Mouse (Mus musculus) neural tube, embryonic 12.5 days (tissue): Measurements from ENCODE around the gene Phc1. TPM values are rescaled to one million over a fixed set of nuclear protein-coding genes. Genes with fewer than 3 reads are reported as not detected.

Experiments
- ATAC-seq: fragments of 200-750 bp; cut with Nextera tagmentation; 2 replicates; pipeline ENCODE4 v1.8.0; 2017; ENCODE audit warnings: low read depth, mild to moderate bottlenecking, moderate TSS enrichment, moderate library complexity; ENCODE audit not compliant: low FRiP score
- H3K27ac ChIP-seq: fragments of 300-500 bp; sonication (generic); 2 replicates; pipeline ENCODE4 v1.5.1; 2016
- H3K27me3 ChIP-seq: fragments of 300-500 bp; sonication (generic); replicated peaks from 2 replicates; pipeline ENCODE4 v1.6.1; 2016; ENCODE audit warnings: mild to moderate bottlenecking
- H3K36me3 ChIP-seq: fragments of 300-500 bp; sonication (generic); 2 replicates; pipeline ENCODE4 v1.6.1; 2016; ENCODE audit warnings: mild to moderate bottlenecking
- H3K4me1 ChIP-seq: fragments of 300-500 bp; sonication (generic); 2 replicates; pipeline ENCODE4 v1.6.1; 2016
- H3K4me2 ChIP-seq: fragments of 300-500 bp; sonication (generic); replicated peaks from 2 replicates; pipeline ENCODE4 v1.6.1; 2016; ENCODE audit warnings: mild to moderate bottlenecking
- H3K4me3 ChIP-seq: fragments of 300-500 bp; sonication (generic); 2 replicates; pipeline ENCODE4 v1.5.1; 2016
- H3K9ac ChIP-seq: fragments of 300-500 bp; sonication (generic); 2 replicates; pipeline ENCODE4 v1.6.1; 2016; ENCODE audit warnings: mild to moderate bottlenecking
- H3K9me3 ChIP-seq: fragments of 300-500 bp; sonication (generic); 2 replicates; pipeline ENCODE4 v1.6.1; 2016; ENCODE audit warnings: mild to moderate bottlenecking
- WGBS: fragments of 180-500 bp; shearing (Covaris S2); methylation state at CpG from one replicate; pipeline ENCODE4 v1.1.7; 2016; 5-methylcytosine and 5-hydroxymethylcytosine counted together
- polyA plus RNA-seq: library from polyadenylated mRNA; unstranded; fragments of >200 nt; fragmentation: Nextera tagmentation; extraction: Ambion mirVana; gene quantifications from 2 replicates; pipeline ENCODE4 v1.2.1, GENCODE M21; 2016

The Phc1 gene
- polyA plus RNA-seq, 1 experiment from 2014 or later: 35.6 TPM

DNA sequence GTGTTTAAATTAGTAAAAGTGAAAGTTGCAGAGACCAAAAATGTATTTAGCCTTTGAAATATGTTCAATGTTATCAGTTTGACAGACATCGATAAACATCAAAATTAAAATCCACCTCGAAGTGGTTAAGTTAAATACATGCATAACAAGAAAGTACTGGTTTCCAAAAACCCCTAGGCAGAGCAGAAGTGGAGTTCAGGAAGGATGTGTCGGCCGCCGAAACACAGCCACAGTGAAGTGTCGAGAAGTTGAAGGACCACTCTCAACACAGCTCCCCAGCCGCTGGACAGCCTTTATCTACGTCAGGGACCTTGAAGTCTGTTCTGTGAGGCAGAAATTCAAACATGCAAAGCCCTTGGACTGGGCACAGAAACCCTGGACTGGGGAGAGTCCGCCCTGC, 36.8 kb downstream of the Phc1 start:
- Histone ChIP-seq H3K4me3 (no peak overlapping the region), H3K9ac (no peak overlapping the region), H3K4me2 (no peak overlapping the region), H3K4me1 (no peaks in the 10 kb centered on the region), H3K9me3 (no peaks in the 10 kb centered on the region), H3K36me3 (no peaks in the 10 kb centered on the region), H3K27ac (no peak overlapping the region), H3K27me3 (no peaks in the 10 kb centered on the region)
- WGBS: 90% methylated on average over 9 of the region's 9 CpGs
- ATAC-seq: no peak

DNA sequence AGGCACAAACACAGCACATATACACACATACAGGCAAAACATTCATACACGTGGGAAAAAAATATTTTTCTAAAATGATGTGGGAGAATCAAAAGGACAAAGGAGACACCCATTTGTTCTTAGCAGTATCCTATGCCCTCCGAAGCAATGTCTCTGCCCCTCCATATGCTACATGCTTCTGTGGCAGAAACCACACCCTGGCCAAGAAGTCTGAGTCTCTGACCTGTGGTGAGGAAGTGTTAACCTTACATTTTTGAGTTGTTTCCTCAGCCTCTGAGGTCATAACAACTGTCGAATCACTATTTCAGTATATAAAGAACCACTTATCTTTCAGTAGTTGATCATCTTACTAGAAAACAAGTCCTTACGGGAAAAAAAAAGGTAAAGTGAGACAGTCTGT, 37.7 kb downstream of the Phc1 start:
- Histone ChIP-seq H3K27ac (no peak overlapping the region), H3K36me3 (no peaks in the 10 kb centered on the region), H3K27me3 (no peaks in the 10 kb centered on the region), H3K9ac (no peak overlapping the region), H3K4me3 (no peak overlapping the region), H3K4me1 (no peaks in the 10 kb centered on the region), H3K9me3 (no peaks in the 10 kb centered on the region), H3K4me2 (no peak overlapping the region)
- 83% methylated on average over 4 of the region's 4 CpGs for WGBS
- ATAC-seq: no peak

DNA sequence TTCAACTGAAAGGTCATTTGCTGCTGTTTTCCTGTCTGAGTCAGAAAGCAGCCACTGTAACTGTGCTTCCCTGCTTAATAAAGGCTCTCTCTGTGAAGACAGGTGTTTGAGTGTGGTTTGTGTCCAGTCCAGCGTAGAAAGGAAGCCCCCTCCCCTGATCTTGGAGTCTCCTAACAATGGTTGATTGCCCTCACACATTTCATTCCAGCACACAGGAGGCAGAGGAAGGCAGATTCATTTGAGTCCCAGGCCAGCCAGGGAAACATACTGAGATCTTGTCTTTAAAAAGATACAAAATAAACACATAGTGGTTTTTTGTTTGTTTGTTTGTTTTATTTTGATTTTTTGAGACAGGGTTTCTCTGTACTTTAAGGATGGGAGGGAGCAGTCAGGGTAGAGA, 38.2 kb downstream of the Phc1 start:
- Histone ChIP-seq H3K9ac (no peak overlapping the region), H3K9me3 (no peaks in the 10 kb centered on the region), H3K36me3 (no peaks in the 10 kb centered on the region), H3K4me1 (no peaks in the 10 kb centered on the region), H3K27me3 (no peaks in the 10 kb centered on the region), H3K27ac (no peak overlapping the region), H3K4me3 (no peak overlapping the region), H3K4me2 (no peak overlapping the region)
- no peak for ATAC-seq
- WGBS: 54% methylated on average over 1 of the region's 1 CpGs

DNA sequence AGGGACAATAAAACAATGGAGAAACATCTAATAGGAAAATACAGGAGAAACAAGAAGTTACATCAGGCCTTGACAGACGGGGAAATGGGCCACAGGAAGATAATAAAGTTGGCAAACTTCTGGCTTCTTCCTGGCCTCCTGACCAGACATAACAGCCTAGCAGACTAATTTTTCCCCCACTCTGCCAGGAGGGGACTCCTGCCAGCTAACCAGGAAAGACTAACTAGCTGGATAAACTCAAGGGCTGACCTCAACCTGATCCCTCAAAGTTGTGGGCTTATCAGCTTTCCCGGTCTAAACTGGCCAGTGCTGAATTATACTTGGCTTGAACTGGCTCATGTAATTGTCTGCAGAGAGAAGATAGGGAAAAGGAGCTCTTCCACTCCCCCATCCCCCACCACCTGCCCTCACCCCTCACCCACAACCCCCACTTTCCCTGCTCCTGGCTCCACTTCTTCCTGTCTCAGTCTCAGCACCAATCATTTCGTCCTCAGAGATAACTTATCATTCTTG, 40.7 kb downstream of the Phc1 start:
- ATAC-seq: no peak
- H3K9me3 ChIP-seq: no peaks in the 10 kb centered on the region

DNA sequence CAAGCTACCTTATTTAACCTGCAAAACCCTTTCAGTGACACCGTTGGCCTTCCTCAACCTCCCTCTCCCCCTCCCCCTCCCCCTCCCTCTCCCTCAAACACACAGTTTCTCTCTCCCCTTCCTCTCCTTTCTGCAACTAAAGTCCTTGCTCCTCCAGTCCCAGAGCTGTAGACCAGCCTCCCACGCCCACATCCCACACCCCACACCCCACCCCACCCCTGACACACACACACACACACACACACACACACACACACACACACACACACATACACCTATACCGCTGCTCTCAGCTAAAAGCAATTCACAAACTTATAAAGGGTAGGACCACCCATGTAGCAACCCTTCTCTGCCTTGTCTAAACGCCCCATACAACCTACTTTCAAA, 42.1 kb downstream of the Phc1 start:
- no peak overlapping the region for H3K9ac ChIP-seq
- no peak overlapping the region for H3K4me3 ChIP-seq

More for the DNA sequence above, 40.7 kb downstream of the Phc1 start:
- Histone ChIP-seq H3K4me1 (peaks cover 5% of the 10 kb centered on the region; the same call in 1 of the 2 replicates), H3K4me2 (no peak overlapping the region), H3K27me3 (no peaks in the 10 kb centered on the region), H3K9ac (no peak overlapping the region), H3K4me3 (no peak overlapping the region), H3K36me3 (no peaks in the 10 kb centered on the region), H3K27ac (no peak overlapping the region)
- WGBS: 74% methylated on average over 3 of the region's 3 CpGs

DNA sequence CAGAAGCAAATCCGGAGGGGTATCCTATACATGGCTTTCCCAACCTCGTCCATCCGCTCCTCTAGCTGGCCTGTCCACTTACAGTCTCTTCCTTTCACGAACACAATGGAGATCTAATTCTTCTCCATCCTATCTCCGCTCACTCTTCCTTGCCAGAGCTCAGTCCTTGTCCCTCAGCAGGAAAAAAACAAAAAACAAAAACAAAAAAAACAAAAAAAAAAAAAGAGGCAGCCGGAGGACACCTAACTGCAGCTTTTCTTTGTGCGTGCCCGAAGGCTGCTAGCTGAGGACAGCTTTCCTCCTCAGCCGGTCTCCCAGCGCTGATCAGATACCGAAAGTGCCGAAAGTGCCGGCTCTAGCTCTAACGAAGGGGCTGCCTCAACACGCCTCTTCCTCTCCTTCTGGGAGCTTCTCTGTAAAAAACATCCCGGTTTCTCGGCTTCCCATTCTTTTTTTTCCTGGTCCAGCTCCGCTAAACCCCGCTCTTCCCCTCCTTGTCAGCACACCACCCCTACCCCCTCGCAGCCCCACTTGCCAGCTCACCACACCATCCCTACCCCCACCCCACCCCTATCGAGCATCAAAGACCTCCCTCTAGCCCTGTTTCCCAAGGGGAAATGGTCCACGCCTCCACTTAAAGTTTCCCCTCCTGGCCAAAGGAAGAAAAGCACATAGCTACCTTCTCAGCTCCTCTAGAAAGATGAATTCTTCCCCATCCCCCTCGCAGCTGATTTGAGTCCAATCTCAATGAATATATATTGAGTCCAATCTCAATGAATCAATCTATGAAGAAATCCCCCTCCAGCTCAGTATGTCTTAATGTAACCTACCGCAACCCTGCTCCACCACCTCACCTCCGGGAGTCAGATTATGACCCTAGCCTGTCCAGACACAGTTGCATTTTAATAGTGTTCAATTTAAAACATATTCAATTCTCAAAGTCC, 42.8 kb downstream of the Phc1 start:
- Histone ChIP-seq H3K9me3 (no peaks in the 10 kb centered on the region), H3K36me3 (no peaks in the 10 kb centered on the region), H3K4me1 (peaks cover 5% of the 10 kb centered on the region; the same call in 1 of the 2 replicates), H3K27ac (no peak overlapping the region), H3K27me3 (no peaks in the 10 kb centered on the region), H3K4me3 (peak overlapping the region; percentile 41), H3K4me2 (peak overlapping the region; percentile 67), H3K9ac (peak overlapping the region; percentile 72)
- ATAC-seq: peak; percentile 80
- 7% methylated on average over 25 of the region's 25 CpGs for WGBS

More for the DNA sequence above, 42.1 kb downstream of the Phc1 start:
- no peaks in the 10 kb centered on the region for H3K36me3 ChIP-seq
- ATAC-seq: peak; percentile 41
- H3K27me3 ChIP-seq: no peaks in the 10 kb centered on the region
- 62% methylated on average over 4 of the region's 4 CpGs for WGBS
- H3K4me1 ChIP-seq: peaks cover 5% of the 10 kb centered on the region; the same call in 1 of the 2 replicates
- no peaks in the 10 kb centered on the region for H3K9me3 ChIP-seq
- no peak overlapping the region for H3K27ac ChIP-seq
- peak overlapping the region; percentile 67 for H3K4me2 ChIP-seq

- peak; percentile 35 for ATAC-seq
- 39% methylated on average over 3 of the region's 3 CpGs for WGBS
Observed at GRCm38 (mm10) chr6:122296918-122297278, 43.5 kb downstream of the Phc1 start.

GRCm38 (mm10) chr6:122295242-122295641, 45.1 kb downstream of the Phc1 start:
- Histone ChIP-seq H3K4me1 (peaks cover 5% of the 10 kb centered on the region; the same call in 1 of the 2 replicates), H3K27me3 (no peaks in the 10 kb centered on the region), H3K27ac (no peak overlapping the region), H3K36me3 (no peaks in the 10 kb centered on the region), H3K4me3 (no peak overlapping the region), H3K9ac (no peak overlapping the region), H3K4me2 (no peak overlapping the region), H3K9me3 (no peaks in the 10 kb centered on the region)
- 64% methylated on average over 9 of the region's 9 CpGs for WGBS
- ATAC-seq: no peak

More at GRCm38 (mm10) chr6:122296918-122297278, 43.5 kb downstream of the Phc1 start:
- Histone ChIP-seq H3K27ac (no peak overlapping the region), H3K9me3 (no peaks in the 10 kb centered on the region), H3K27me3 (no peaks in the 10 kb centered on the region), H3K36me3 (no peaks in the 10 kb centered on the region), H3K4me3 (peak overlapping the region; percentile 41), H3K4me1 (peaks cover 5% of the 10 kb centered on the region; the same call in 1 of the 2 replicates), H3K4me2 (peak overlapping the region; percentile 67), H3K9ac (peak overlapping the region; percentile 72)

DNA sequence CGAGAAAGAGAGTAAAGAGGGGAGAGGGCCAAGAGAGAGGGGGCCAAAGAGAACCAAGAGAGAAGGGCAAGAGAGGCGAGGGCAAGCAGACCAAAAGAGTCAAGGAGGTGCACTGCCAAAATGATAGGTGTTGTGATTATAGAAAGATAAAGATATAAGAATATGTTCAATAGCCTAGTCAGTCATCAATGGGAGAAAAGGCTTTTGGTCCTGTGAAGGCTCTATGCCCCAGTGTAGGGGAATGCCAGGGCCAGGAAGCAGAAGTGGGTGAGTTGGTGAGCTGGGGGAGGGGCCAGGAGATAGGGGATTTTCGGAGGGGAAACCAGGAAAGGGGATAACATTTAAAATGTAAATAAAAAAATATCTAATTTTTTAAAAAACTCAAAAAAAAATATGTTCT, 46.1 kb downstream of the Phc1 start:
- Histone ChIP-seq H3K36me3 (no peaks in the 10 kb centered on the region), H3K9ac (no peak overlapping the region), H3K4me3 (no peak overlapping the region), H3K9me3 (no peaks in the 10 kb centered on the region), H3K27me3 (no peaks in the 10 kb centered on the region), H3K4me1 (peaks cover 5% of the 10 kb centered on the region; the same call in 1 of the 2 replicates), H3K27ac (no peak overlapping the region), H3K4me2 (no peak overlapping the region)
- no peak for ATAC-seq
- WGBS: 73% methylated on average over 3 of the region's 3 CpGs

DNA sequence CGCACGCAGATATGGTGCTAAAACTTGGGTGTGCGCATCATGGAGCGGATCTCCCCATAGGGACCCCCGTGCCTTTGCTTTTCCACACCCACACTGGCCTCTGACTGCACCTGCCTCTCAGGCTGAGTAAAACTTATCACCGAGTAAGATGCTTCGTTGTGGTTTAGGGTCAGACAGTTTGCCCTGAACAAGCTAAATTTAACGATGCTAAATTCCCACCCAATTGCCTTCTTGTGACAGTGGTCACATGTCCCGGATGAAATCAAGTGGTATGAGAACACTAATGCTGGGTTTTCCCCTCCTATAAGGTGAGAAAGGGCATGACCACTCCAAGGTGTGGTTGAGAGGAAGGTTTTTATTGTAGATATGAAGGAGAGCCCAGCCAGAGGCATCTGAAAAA, 46.6 kb downstream of the Phc1 start:
- WGBS: 93% methylated on average over 9 of the region's 9 CpGs

DNA sequence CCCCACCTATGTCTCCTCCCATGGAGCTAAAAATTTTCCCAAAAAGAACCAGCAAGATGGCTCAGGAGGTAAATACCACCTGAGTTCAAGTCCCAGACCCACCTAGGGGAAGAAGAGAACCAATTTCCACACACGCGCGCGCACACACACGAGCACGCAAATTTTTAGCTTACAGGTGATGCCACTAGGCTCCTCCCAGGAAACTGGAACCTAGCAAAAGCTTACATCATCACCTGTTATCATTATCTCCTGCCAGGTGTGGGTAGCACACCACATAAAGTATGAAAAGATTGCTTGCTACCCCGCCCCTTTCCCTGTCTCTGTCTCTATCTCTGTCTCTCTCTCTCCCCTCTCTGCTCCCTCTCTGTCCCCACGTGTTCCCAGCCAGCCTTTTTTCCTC, 47.2 kb downstream of the Phc1 start:
- H3K9ac ChIP-seq: no peak overlapping the region
- no peaks in the 10 kb centered on the region for H3K9me3 ChIP-seq
- no peak overlapping the region for H3K27ac ChIP-seq
- no peaks in the 10 kb centered on the region for H3K27me3 ChIP-seq
- WGBS: 90% methylated on average over 8 of the region's 8 CpGs
- H3K36me3 ChIP-seq: no peaks in the 10 kb centered on the region
- H3K4me2 ChIP-seq: no peak overlapping the region
- peaks cover 5% of the 10 kb centered on the region; the same call in 1 of the 2 replicates for H3K4me1 ChIP-seq
- no peak overlapping the region for H3K4me3 ChIP-seq
- ATAC-seq: no peak

More for the DNA sequence above, 46.6 kb downstream of the Phc1 start:
- Histone ChIP-seq H3K4me1 (peaks cover 5% of the 10 kb centered on the region; the same call in 1 of the 2 replicates), H3K4me3 (no peak overlapping the region), H3K9me3 (no peaks in the 10 kb centered on the region), H3K27me3 (no peaks in the 10 kb centered on the region), H3K36me3 (no peaks in the 10 kb centered on the region), H3K27ac (no peak overlapping the region), H3K9ac (no peak overlapping the region), H3K4me2 (no peak overlapping the region)
- ATAC-seq: no peak

GRCm38 (mm10) chr6:122292184-122292583, 48.2 kb downstream of the Phc1 start:
- peaks cover 5% of the 10 kb centered on the region; the same call in 1 of the 2 replicates for H3K4me1 ChIP-seq
- H3K27me3 ChIP-seq: no peaks in the 10 kb centered on the region
- 69% methylated on average over 2 of the region's 2 CpGs for WGBS
- no peak for ATAC-seq
- H3K9ac ChIP-seq: no peak overlapping the region
- H3K4me3 ChIP-seq: no peak overlapping the region
- no peaks in the 10 kb centered on the region for H3K36me3 ChIP-seq
- no peak overlapping the region for H3K4me2 ChIP-seq
- no peaks in the 10 kb centered on the region for H3K9me3 ChIP-seq
- no peak overlapping the region for H3K27ac ChIP-seq
